Mouse (Mus musculus) lung, postnatal 0 days (tissue): ENCODE measurements around the gene Gnpat. TPM values are rescaled to one million over a fixed set of nuclear protein-coding genes. Genes with fewer than 3 reads are reported as not detected.
A peak's percentile ranks its signal among the peaks of the same experiment; 100 is the strongest.

Source experiments
- ATAC-seq: fragments of 200-750 bp; cut with Nextera tagmentation; 2 replicates; pipeline ENCODE4 v1.8.0; 2017; ENCODE audit warnings: moderate library complexity
- DNase-seq: peaks from one replicate; pipeline ENCODE4 v3.0.0-alpha.2; 2016; ENCODE audit warnings: low spot score
- H3K27ac ChIP-seq: fragments of 300-500 bp; sonication (generic); 2 replicates; pipeline ENCODE4 v1.5.1; 2014; ENCODE audit warnings: antibody characterized with exemption, mild to moderate bottlenecking, low read length, mixed read lengths
- H3K27me3 ChIP-seq: fragments of 300-500 bp; sonication (generic); replicated peaks from 2 replicates; pipeline ENCODE4 v1.6.1; 2014; ENCODE audit warnings: low read length, mixed read lengths; ENCODE audit not compliant: insufficient read depth
- H3K36me3 ChIP-seq: fragments of 300-500 bp; sonication (generic); 2 replicates; pipeline ENCODE4 v1.6.1; 2014; ENCODE audit warnings: low read length, mixed read lengths; ENCODE audit not compliant: insufficient read depth
- H3K4me1 ChIP-seq: fragments of 300-500 bp; sonication (generic); 2 replicates; pipeline ENCODE4 v1.6.1; 2014; ENCODE audit warnings: antibody characterized with exemption, low read depth, low read length, mixed read lengths; ENCODE audit not compliant: insufficient read depth
- H3K4me2 ChIP-seq: fragments of 300-500 bp; sonication (generic); replicated peaks from 2 replicates; pipeline ENCODE4 v1.6.1; 2014; ENCODE audit warnings: low read depth, mild to moderate bottlenecking, low read length, moderate library complexity, mixed read lengths
- H3K4me3 ChIP-seq: fragments of 300-500 bp; sonication (generic); 2 replicates; pipeline ENCODE4 v1.5.1; 2014; ENCODE audit warnings: low read depth, low read length
- H3K9ac ChIP-seq: fragments of 300-500 bp; sonication (generic); replicated peaks from 2 replicates; pipeline ENCODE4 v1.6.1; 2014; ENCODE audit warnings: low read depth, mild to moderate bottlenecking
- H3K9me3 ChIP-seq: fragments of 300-500 bp; sonication (generic); 2 replicates; pipeline ENCODE4 v1.6.1; 2016; ENCODE audit warnings: low read length, mixed read lengths
- CTCF ChIP-seq: IDR thresholded peaks from 2 replicates; pipeline ENCODE4 v1.5.1; 2016; ENCODE audit warnings: antibody characterized with exemption, mild to moderate bottlenecking
- EP300 ChIP-seq: IDR thresholded peaks from 2 replicates; pipeline ENCODE4 v1.6.1; 2016; ENCODE audit warnings: antibody characterized with exemption, mild to moderate bottlenecking, control low read depth
- WGBS: fragments of 180-500 bp; shearing (Covaris S2); extraction: QIAGEN DNeasy Blood & Tissue Kit; methylation state at CpG from one replicate; pipeline ENCODE4 v1.1.7; 2014; 5-methylcytosine and 5-hydroxymethylcytosine counted together
- polyA plus RNA-seq: library from polyadenylated mRNA; unstranded; fragments of >200 nt; fragmentation: Nextera tagmentation; extraction: Ambion mirVana; gene quantifications from 2 replicates; pipeline ENCODE4 v1.2.1, GENCODE M21; 2015

The Gnpat gene
- polyA plus RNA-seq, 1 experiment from 2014 or later, result 71.5 TPM

GRCm38 (mm10) chr8:124911938-124912872 lies 49.4 kb downstream of the Gnpat start:
- Histone ChIP-seq H3K27me3 (no peaks in the 10 kb centered on the region), H3K9me3 (no peaks in the 10 kb centered on the region), H3K9ac (no peak overlapping the region), H3K27ac (peak overlapping the region; percentile 26; the same call in 1 of the 2 replicates), H3K4me3 (no peak overlapping the region), H3K4me2 (no peak overlapping the region), H3K36me3 (peaks cover 21% of the 10 kb centered on the region), H3K4me1 (no peaks in the 10 kb centered on the region)
- ATAC-seq, result peak; percentile 57
- DNase-seq, result peak; percentile 37
- WGBS, result 73% methylated on average over 17 of the region's 17 CpGs
- TF ChIP-seq CTCF (no peak), EP300 (no peak)

- H3K9me3 ChIP-seq, result no peaks in the 10 kb centered on the region
- TF ChIP-seq EP300 (no peak), CTCF (no peak)
- H3K4me1 ChIP-seq, result no peaks in the 10 kb centered on the region
- H3K36me3 ChIP-seq, result peaks cover 21% of the 10 kb centered on the region
- no peak overlapping the region for H3K4me3 ChIP-seq
- ATAC-seq (no peak), DNase-seq (no peak)
- no peak overlapping the region for H3K9ac ChIP-seq
- H3K27me3 ChIP-seq, result no peaks in the 10 kb centered on the region
- WGBS, result 95% methylated on average over 5 of the region's 5 CpGs
- no peak overlapping the region for H3K4me2 ChIP-seq
- H3K27ac ChIP-seq, result no peak overlapping the region
These were observed 51.2 kb downstream of the Gnpat start for GRCm38 (mm10) chr8:124914061-124914460.

- WGBS, result 80% methylated on average over 18 of the region's 18 CpGs
- Histone ChIP-seq H3K27ac (no peak overlapping the region), H3K9ac (no peak overlapping the region), H3K36me3 (peaks cover 13% of the 10 kb centered on the region), H3K4me3 (no peak overlapping the region), H3K4me2 (no peak overlapping the region), H3K4me1 (peaks cover 5% of the 10 kb centered on the region; the same call in 1 of the 2 replicates), H3K9me3 (no peaks in the 10 kb centered on the region), H3K27me3 (no peaks in the 10 kb centered on the region)
- no peak for TF ChIP-seq EP300
- TF ChIP-seq CTCF, result no peak
- DNase-seq, result no peak
- no peak for ATAC-seq
These were observed 55.1 kb downstream of the Gnpat start for GRCm38 (mm10) chr8:124917741-124918484.

GRCm38 (mm10) chr8:124921369-124922279 lies 58.8 kb downstream of the Gnpat start:
- DNase-seq (peak; percentile 65), ATAC-seq (peak; percentile 41)
- TF ChIP-seq CTCF, result peak; percentile 24; the same call in 1 of the 2 replicates
- peak; percentile 40; the same call in 1 of the 2 replicates for TF ChIP-seq EP300
- 32% methylated on average over 18 of the region's 18 CpGs for WGBS
- Histone ChIP-seq H3K27me3 (no peaks in the 10 kb centered on the region), H3K4me3 (no peak overlapping the region), H3K4me2 (peak overlapping the region; percentile 41), H3K36me3 (no peaks in the 10 kb centered on the region), H3K9ac (no peak overlapping the region), H3K9me3 (no peaks in the 10 kb centered on the region), H3K4me1 (peaks cover 5% of the 10 kb centered on the region), H3K27ac (peak overlapping the region; percentile 34)

- no peak overlapping the region for H3K27ac ChIP-seq
- DNase-seq (peak; percentile 25), ATAC-seq (no peak)
- H3K27me3 ChIP-seq, result no peaks in the 10 kb centered on the region
- 63% methylated on average over 11 of the region's 11 CpGs for WGBS
- no peak overlapping the region for H3K4me3 ChIP-seq
- no peak for TF ChIP-seq EP300
- TF ChIP-seq CTCF, result no peak
- peak overlapping the region; percentile 41; the same call in 1 of the 2 replicates for H3K4me2 ChIP-seq
- H3K9ac ChIP-seq, result no peak overlapping the region
- H3K9me3 ChIP-seq, result no peaks in the 10 kb centered on the region
- no peaks in the 10 kb centered on the region for H3K36me3 ChIP-seq
- peaks cover 5% of the 10 kb centered on the region for H3K4me1 ChIP-seq
These were observed 59.8 kb downstream of the Gnpat start for GRCm38 (mm10) chr8:124922490-124923089.
